ENCODE assay signal across 18 mouse cellular contexts in the genomic region with DNA sequence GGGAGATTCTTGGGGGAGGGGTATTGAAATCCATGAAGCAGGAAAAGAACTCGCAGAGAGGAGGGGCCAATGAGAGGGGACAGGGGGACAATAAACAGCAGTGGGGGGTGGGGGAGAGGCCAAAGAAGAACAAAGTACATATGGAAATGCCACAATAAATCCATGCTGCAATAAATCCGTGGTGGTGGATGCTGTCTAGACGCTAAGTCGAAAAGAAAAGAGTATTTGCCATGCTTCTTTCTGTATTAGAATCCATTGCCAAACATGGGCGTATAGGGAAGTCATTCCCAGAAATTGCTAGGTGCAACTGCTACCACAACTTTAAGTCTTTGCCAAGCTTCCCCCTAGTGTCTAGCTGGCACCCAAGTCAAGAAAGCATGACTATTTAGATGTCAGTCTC. TPM values are rescaled to one million over a fixed set of nuclear protein-coding genes. Genes with fewer than 3 reads are reported as not detected.
A peak's percentile ranks its signal among the peaks of the same experiment; 100 is the strongest.
DNase-seq lines count a peak whose midpoint lies in the region; ATAC-seq and TF ChIP-seq lines count a peak whose summit lies in the region.
"Had no signal": no experiment of that assay in that cellular context is flagged by ENCODE, and none has a peak within 500 bp of the region (broad histone marks: within the 10 kb centered on the region; RNA-seq: fewer than 3 reads in every experiment).

No protein-coding gene starts in this region.

- H3K27ac ChIP-seq in hindbrain, embryonic 11.5 days (ENCODE audit: low read depth, low read length): no peak overlapping the region
- no peak overlapping the region for H3K27ac ChIP-seq in hindbrain, embryonic 13.5 days
- H3K27ac ChIP-seq: forebrain, embryonic 15.5 days; hindbrain, embryonic 14.5 days; limb, embryonic 10.5 days had no signal

- no peak overlapping the region for H3K4me2 ChIP-seq in hindbrain, embryonic 11.5 days (replicated peaks; ENCODE audit: low read depth, low read length)
- no peak overlapping the region for H3K4me2 ChIP-seq in hindbrain, embryonic 13.5 days
- no peak overlapping the region for H3K4me2 ChIP-seq in myocyte (ENCODE audit: low read depth)
- H3K4me2 ChIP-seq: forebrain, embryonic 15.5 days; heart, embryonic 11.5 days; hindbrain, embryonic 14.5 days had no signal

- no peaks in the 10 kb centered on the region for H3K27me3 ChIP-seq in hindbrain, embryonic 11.5 days (ENCODE audit: control insufficient read depth, insufficient read depth, low read length)
- H3K27me3 ChIP-seq in hindbrain, embryonic 13.5 days: no peaks in the 10 kb centered on the region
- no peaks in the 10 kb centered on the region for H3K27me3 ChIP-seq in myocyte (ENCODE audit: control insufficient read depth, insufficient read depth, insufficient read length)
- H3K27me3 ChIP-seq: forebrain, embryonic 15.5 days had no signal

- no peak for TF ChIP-seq CTCF in brain, embryonic 14.5 days (IDR thresholded peaks at IDR 0.05; ENCODE audit: borderline replicate concordance, extremely low read depth, insufficient read depth, insufficient read length)

- no peak overlapping the region for H3ac ChIP-seq in myocyte (ENCODE audit: control insufficient read depth, insufficient read length)

- WGBS in hindbrain, embryonic 11.5 days: 19% methylated on average over 5 of the region's 5 CpGs
- 22% methylated on average over 5 of the region's 5 CpGs for WGBS in hindbrain, embryonic 13.5 days

- DNase-seq in hindbrain, embryonic 11.5 days (ENCODE audit: low spot score): peak; percentile 22
- DNase-seq in brain, embryonic 14.5 days (ENCODE audit: low read depth): peak; percentile 56
- DNase-seq in embryo, embryonic 11.5 days (ENCODE audit: low read depth, low spot score): peak; percentile 29
- no peak for DNase-seq in thymus, postnatal 14 days
- DNase-seq in right cerebral cortex, postnatal 10 days (ENCODE audit: low spot score in 2 of 2): no peak
- DNase-seq: cerebellum, adult 9-10 months; heart, postnatal 14 days; kidney, adult 11 months; liver, postnatal 0 days; lung, postnatal 10 days; thymus, postnatal 36 days had no signal

- H3K9ac ChIP-seq in hindbrain, embryonic 11.5 days (ENCODE audit: low read depth, low read length): no peak overlapping the region
- no peak overlapping the region for H3K9ac ChIP-seq in hindbrain, embryonic 13.5 days
- H3K9ac ChIP-seq: forebrain, embryonic 15.5 days; hindbrain, embryonic 14.5 days; liver, postnatal 0 days had no signal

- H3K9me3 ChIP-seq in hindbrain, embryonic 11.5 days (ENCODE audit: control insufficient read depth, low read length): no peaks in the 10 kb centered on the region
- no peaks in the 10 kb centered on the region for H3K9me3 ChIP-seq in hindbrain, embryonic 13.5 days
- H3K9me3 ChIP-seq: forebrain, embryonic 15.5 days; limb, embryonic 10.5 days had no signal

- H3K4me1 ChIP-seq in hindbrain, embryonic 11.5 days (replicated peaks; ENCODE audit: control insufficient read depth, insufficient read depth, low read length): no peaks in the 10 kb centered on the region
- H3K4me1 ChIP-seq in hindbrain, embryonic 13.5 days (replicated peaks): no peaks in the 10 kb centered on the region
- H3K4me1 ChIP-seq: forebrain, embryonic 15.5 days had no signal

- no peak overlapping the region for H3K4me3 ChIP-seq in hindbrain, embryonic 11.5 days (ENCODE audit: low read depth, low read length)
- no peak overlapping the region for H3K4me3 ChIP-seq in hindbrain, embryonic 13.5 days
- no peak overlapping the region for H3K4me3 ChIP-seq in myocyte
- H3K4me3 ChIP-seq: forebrain, embryonic 15.5 days; limb, embryonic 10.5 days had no signal

- no peak for TF ChIP-seq POLR2A in brain, embryonic 14.5 days (IDR thresholded peaks at IDR 0.05; ENCODE audit: borderline replicate concordance, extremely low read depth, insufficient read depth, insufficient read length, poor library complexity, severe bottlenecking)
- TF ChIP-seq POLR2A in myocyte (IDR thresholded peaks at IDR 0.05; ENCODE audit: insufficient read length, low read depth): no peak

- H3K36me3 ChIP-seq in hindbrain, embryonic 11.5 days (ENCODE audit: control insufficient read depth, insufficient read depth, low read length): no peaks in the 10 kb centered on the region
- no peaks in the 10 kb centered on the region for H3K36me3 ChIP-seq in hindbrain, embryonic 13.5 days
- H3K36me3 ChIP-seq in myocyte (ENCODE audit: control insufficient read depth, insufficient read depth): no peaks in the 10 kb centered on the region
- H3K36me3 ChIP-seq: forebrain, embryonic 15.5 days; limb, embryonic 10.5 days had no signal

- peak; percentile 66 for ATAC-seq in hindbrain, embryonic 11.5 days (ENCODE audit: low FRiP score)
- no peak for ATAC-seq in hindbrain, embryonic 13.5 days (ENCODE audit: low FRiP score)
- ATAC-seq: forebrain, embryonic 15.5 days; liver, postnatal 0 days had no signal

- H3K79me2 ChIP-seq in myocyte (ENCODE audit: control insufficient read depth, insufficient read depth): no peaks in the 10 kb centered on the region

TF ChIP-seq in myocyte, 11 proteins besides CTCF, POLR2A, EP300 and RAD21:
- TF ChIP-seq SRF (IDR thresholded peaks at IDR 0.05; ENCODE audit: control insufficient read depth, insufficient read length, low read depth) (peak; percentile 62), USF1 (IDR thresholded peaks at IDR 0.05; ENCODE audit: low read depth) (no peak)

RNA-seq across cellular contexts. Expression of gene Prkg2, which starts 46.8 kb away (rescaled TPM):
- 1.5 and 1.6 TPM in 2 replicates for polyA plus RNA-seq in hindbrain, embryonic 11.5 days (2014; fragmentation: Nextera tagmentation; extraction: Ambion mirVana)
- 1.1 and 1.3 TPM in 2 replicates for polyA plus RNA-seq in hindbrain, embryonic 13.5 days (2015; fragmentation: Nextera tagmentation; extraction: Ambion mirVana)
- polyA plus RNA-seq in brain, embryonic 14.5 days (2012; rRNA removed): 0.74 and 1.1 TPM in 2 replicates
- polyA plus RNA-seq in myocyte (2012; fragmentation: generic; extraction: Trizol): 22.8 TPM
- polyA plus RNA-seq: liver, adult 2 months had no signal

Comparison
In these comparisons a context has a peak if more than half of its experiments do, and no peak if none do; other contexts are left out.
1. DNase-seq: peak in hindbrain, embryonic 11.5 days (single experiment), brain, embryonic 14.5 days (single experiment) and embryo, embryonic 11.5 days (single experiment); none in thymus, postnatal 14 days (single experiment) and right cerebral cortex, postnatal 10 days (0 of 2).